Mouse (Mus musculus) layer of hippocampus, postnatal 36 days (tissue): ENCODE measurements around the gene Mief2. TPM values are rescaled to one million over a fixed set of nuclear protein-coding genes. Genes with fewer than 3 reads are reported as not detected.

ENCODE experiments used
- DNase-seq, 2 experiments: peaks; one replicate each; pipeline ENCODE4 v3.0.0; 2022
- total RNA-seq, 2 experiments: library from RNA; stranded (reverse); gene quantifications; 2 replicates each; pipeline ENCODE4 v1.2.3; 2021

The Mief2 gene
- total RNA-seq, 2 experiments from 2014 or later = 23.6 to 24.4 TPM

- DNase-seq = no peak
These were observed 8.9 kb upstream of the Mief2 start for GRCm38 (mm10) chr11:60719263-60719662.

GRCm38 (mm10) chr11:60726601-60727391, 1.4 kb upstream of the Mief2 start, which contains the start of gene Flii:
Flii (minus strand) TSS chr11:60727263.
- peak; percentile 74 to 75 for DNase-seq

- DNase-seq = no peak
These were observed 632 bp upstream of the Mief2 start for GRCm38 (mm10) chr11:60727392-60728140.

GRCm38 (mm10) chr11:60729217-60729641, 1.0 kb downstream of the Mief2 start:
- DNase-seq = no peak

- DNase-seq = no peak
These were observed 2.0 kb downstream of the Mief2 start for GRCm38 (mm10) chr11:60730169-60730568.

- no peak for DNase-seq
These were observed 3.1 kb downstream of the Mief2 start for GRCm38 (mm10) chr11:60731251-60731650.

- no peak for DNase-seq
These were observed 6.0 kb downstream of the Mief2 start for GRCm38 (mm10) chr11:60734206-60734605.

- no peak for DNase-seq
These were observed 7.0 kb downstream of the Mief2 start for GRCm38 (mm10) chr11:60735191-60735590.

GRCm38 (mm10) chr11:60736491-60736890, 8.3 kb downstream of the Mief2 start:
- no peak for DNase-seq

- DNase-seq = no peak
These were observed 9.3 kb downstream of the Mief2 start for GRCm38 (mm10) chr11:60737450-60737849.

- DNase-seq = no peak
These were observed 12.1 kb downstream of the Mief2 start for GRCm38 (mm10) chr11:60740321-60740720.

- DNase-seq = no peak
These were observed 27.4 kb downstream of the Mief2 start for GRCm38 (mm10) chr11:60755570-60755969.

- no peak for DNase-seq
These were observed 33.5 kb downstream of the Mief2 start for GRCm38 (mm10) chr11:60761681-60762080.

GRCm38 (mm10) chr11:60766969-60767368, 38.8 kb downstream of the Mief2 start:
- no peak for DNase-seq

GRCm38 (mm10) chr11:60769322-60769721, 41.1 kb downstream of the Mief2 start:
- no peak for DNase-seq

GRCm38 (mm10) chr11:60770776-60771175, 42.6 kb downstream of the Mief2 start:
- DNase-seq = no peak

GRCm38 (mm10) chr11:60772161-60772560, 44.0 kb downstream of the Mief2 start:
- no peak for DNase-seq

- no peak for DNase-seq
These were observed 46.0 kb downstream of the Mief2 start for GRCm38 (mm10) chr11:60774158-60774689.

GRCm38 (mm10) chr11:60774841-60775240, 46.6 kb downstream of the Mief2 start:
- no peak for DNase-seq

- no peak for DNase-seq
These were observed 47.4 kb downstream of the Mief2 start for GRCm38 (mm10) chr11:60775578-60775977.

- no peak for DNase-seq
These were observed 48.1 kb downstream of the Mief2 start for GRCm38 (mm10) chr11:60776107-60776828.
